Mouse (Mus musculus) midbrain, postnatal 0 days (tissue): Measurements from ENCODE around the gene Dctn2. TPM values are rescaled to one million over a fixed set of nuclear protein-coding genes. Genes with fewer than 3 reads are reported as not detected.

Source experiments
- ATAC-seq: fragments of 200-750 bp; cut with Nextera tagmentation; 2 replicates; pipeline ENCODE4 v1.8.0; 2017; ENCODE audit warnings: moderate number of reproducible peaks, mild to moderate bottlenecking, moderate TSS enrichment, moderate library complexity; ENCODE audit not compliant: low FRiP score
- DNase-seq: peaks from one replicate; pipeline ENCODE4 v3.0.0-alpha.2; 2015; ENCODE audit warnings: low spot score
- H3K27ac ChIP-seq: fragments of 300-500 bp; sonication (generic); 2 replicates; pipeline ENCODE4 v1.5.1; 2014; ENCODE audit warnings: low read depth, mild to moderate bottlenecking, low read length, mixed read lengths
- H3K27me3 ChIP-seq: fragments of 300-500 bp; sonication (generic); 2 replicates; pipeline ENCODE4 v1.6.1; 2014; ENCODE audit warnings: low read length, control low read depth, mixed read lengths; ENCODE audit not compliant: insufficient read depth
- H3K36me3 ChIP-seq: fragments of 300-500 bp; sonication (generic); 2 replicates; pipeline ENCODE4 v1.6.1; 2014; ENCODE audit warnings: low read length, control low read depth, mixed read lengths; ENCODE audit not compliant: insufficient read depth
- H3K4me1 ChIP-seq: fragments of 300-500 bp; sonication (generic); 2 replicates; pipeline ENCODE4 v1.6.1; 2014; ENCODE audit warnings: mild to moderate bottlenecking, control low read depth, antibody characterized with exemption, low read length, mixed read lengths; ENCODE audit not compliant: insufficient read depth
- H3K4me2 ChIP-seq: fragments of 300-500 bp; sonication (generic); 2 replicates; pipeline ENCODE4 v1.6.1; 2014; ENCODE audit warnings: low read depth, mild to moderate bottlenecking, low read length, mixed read lengths; ENCODE audit not compliant: poor library complexity, severe bottlenecking
- H3K4me3 ChIP-seq: fragments of 300-500 bp; sonication (generic); 2 replicates; pipeline ENCODE4 v1.5.1; 2014; ENCODE audit warnings: low read depth, mild to moderate bottlenecking, low read length, moderate library complexity
- H3K9ac ChIP-seq: fragments of 300-500 bp; sonication (generic); replicated peaks from 2 replicates; pipeline ENCODE4 v1.6.1; 2014; ENCODE audit warnings: mild to moderate bottlenecking, low read length, moderate library complexity, mixed read lengths; ENCODE audit not compliant: poor library complexity, severe bottlenecking
- H3K9me3 ChIP-seq: fragments of 300-500 bp; sonication (generic); 2 replicates; pipeline ENCODE4 v1.6.1; 2016; ENCODE audit warnings: low read length, control low read depth
- CTCF ChIP-seq: IDR thresholded peaks from 2 replicates; pipeline ENCODE4 v1.5.1; 2016; ENCODE audit warnings: antibody characterized with exemption, mild to moderate bottlenecking
- WGBS: fragments of 180-500 bp; shearing (Covaris S2); extraction: QIAGEN DNeasy Blood & Tissue Kit; methylation state at CpG from one replicate; pipeline ENCODE4 v1.1.7; 2014; 5-methylcytosine and 5-hydroxymethylcytosine counted together
- polyA plus RNA-seq: library from polyadenylated mRNA; unstranded; fragments of >200 nt; fragmentation: Nextera tagmentation; extraction: Ambion mirVana; gene quantifications from 2 replicates; pipeline ENCODE4 v1.2.1, GENCODE M21; 2015
- total RNA-seq: library from RNA; depleted of rRNA; stranded (reverse); fragments of >200 nt; gene quantifications from 2 replicates; pipeline ENCODE4 v1.2.3, GENCODE M21; 2014

Gene Dctn2
- total and polyA plus RNA-seq, 2 experiments from 2014 or later: 274 to 318 TPM

DNA sequence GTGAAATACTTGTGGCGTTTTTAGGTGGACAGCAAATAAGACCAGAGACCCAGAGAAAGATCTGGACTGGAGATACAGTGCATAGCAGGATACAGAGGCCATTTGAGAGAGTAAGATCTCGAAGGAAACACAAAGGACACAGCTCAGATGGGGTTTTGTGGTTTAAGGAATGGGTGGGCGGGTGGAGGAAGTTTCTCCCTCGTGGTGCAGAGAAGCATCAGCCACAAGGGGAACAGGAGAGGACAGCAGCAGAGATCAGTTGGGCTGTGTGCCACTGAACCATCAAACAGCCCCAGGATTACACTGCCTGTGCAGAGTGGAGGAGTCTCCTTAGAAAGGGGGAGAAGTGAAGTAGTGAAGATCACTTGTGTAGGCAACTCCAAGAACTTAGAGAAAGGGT, 51.8 kb downstream of the Dctn2 start:
- no peak overlapping the region for H3K4me3 ChIP-seq
- H3K27ac ChIP-seq: no peak overlapping the region
- no peak for ATAC-seq
- no peaks in the 10 kb centered on the region for H3K4me1 ChIP-seq
- no peak for DNase-seq
- H3K9me3 ChIP-seq: no peaks in the 10 kb centered on the region
- no peak for TF ChIP-seq CTCF
- WGBS: 43% methylated on average over 4 of the region's 4 CpGs
- no peaks in the 10 kb centered on the region for H3K27me3 ChIP-seq
- no peak overlapping the region for H3K4me2 ChIP-seq
- H3K9ac ChIP-seq: no peak overlapping the region
- no peaks in the 10 kb centered on the region for H3K36me3 ChIP-seq

DNA sequence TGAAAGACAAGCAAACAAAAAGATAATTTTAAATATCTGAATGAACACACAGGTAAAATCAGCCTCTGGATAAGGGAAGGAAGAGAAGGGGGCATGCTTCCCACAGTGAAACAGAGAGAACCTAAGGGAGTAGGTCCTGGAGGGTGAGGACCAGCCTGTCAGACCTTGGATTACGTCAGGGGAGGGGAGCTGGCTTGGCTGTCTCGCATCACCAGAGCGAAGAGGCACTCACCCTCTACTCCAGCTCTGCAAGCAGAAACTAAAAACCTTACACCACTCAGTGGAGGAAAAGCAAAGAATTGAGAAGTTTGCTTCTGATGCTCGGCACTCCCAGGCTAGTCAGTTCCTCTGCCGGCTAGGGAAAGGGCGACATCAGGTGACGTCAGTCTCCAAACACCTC, 53.8 kb downstream of the Dctn2 start:
- no peak overlapping the region for H3K4me3 ChIP-seq

DNA sequence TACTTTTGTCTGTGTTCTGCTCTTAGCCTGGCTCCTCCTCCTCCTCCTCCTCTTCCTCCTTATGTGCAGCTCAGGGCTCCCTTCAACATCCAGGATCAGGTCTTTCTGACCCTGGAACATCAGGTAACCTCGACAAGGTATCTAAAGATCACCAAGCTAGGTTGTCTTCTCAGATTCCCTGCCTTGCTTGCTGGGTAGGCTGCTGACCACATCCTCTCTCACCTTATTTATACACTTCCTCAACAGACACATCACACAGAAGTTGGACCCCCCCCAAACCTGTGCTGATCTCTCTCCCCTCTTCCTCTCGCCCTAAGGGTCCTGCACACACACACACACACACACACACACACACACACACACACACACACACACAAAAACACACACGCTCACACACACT, 55.5 kb downstream of the Dctn2 start, which contains the start of gene Arhgap9:
TSS of gene Arhgap9 (plus strand) at position 344 of the 400 bp plus-strand sequence.
- Histone ChIP-seq H3K4me2 (no peak within 1 kb of the TSS), H3K4me1 (peaks cover under 1% of the 10 kb centered on the region; the same call in 1 of the 2 replicates), H3K9me3 (no peaks in the 10 kb centered on the region), H3K27me3 (peaks cover 32% of the 10 kb centered on the region), H3K9ac (no peak within 1 kb of the TSS), H3K4me3 (no peak within 1 kb of the TSS), H3K36me3 (no peaks in the 10 kb centered on the region), H3K27ac (no peak within 1 kb of the TSS)
- 77% methylated on average over 3 of the region's 3 CpGs for WGBS
- ATAC-seq (no peak), DNase-seq (no peak)
- TF ChIP-seq CTCF: no peak

More for the DNA sequence above, 53.8 kb downstream of the Dctn2 start:
- DNase-seq: no peak
- Histone ChIP-seq H3K9me3 (no peaks in the 10 kb centered on the region), H3K9ac (no peak overlapping the region), H3K4me2 (no peak overlapping the region), H3K4me1 (no peaks in the 10 kb centered on the region), H3K27ac (no peak overlapping the region), H3K27me3 (peaks cover 15% of the 10 kb centered on the region), H3K36me3 (no peaks in the 10 kb centered on the region)
- no peak for ATAC-seq
- 79% methylated on average over 7 of the region's 7 CpGs for WGBS
- no peak for TF ChIP-seq CTCF

DNA sequence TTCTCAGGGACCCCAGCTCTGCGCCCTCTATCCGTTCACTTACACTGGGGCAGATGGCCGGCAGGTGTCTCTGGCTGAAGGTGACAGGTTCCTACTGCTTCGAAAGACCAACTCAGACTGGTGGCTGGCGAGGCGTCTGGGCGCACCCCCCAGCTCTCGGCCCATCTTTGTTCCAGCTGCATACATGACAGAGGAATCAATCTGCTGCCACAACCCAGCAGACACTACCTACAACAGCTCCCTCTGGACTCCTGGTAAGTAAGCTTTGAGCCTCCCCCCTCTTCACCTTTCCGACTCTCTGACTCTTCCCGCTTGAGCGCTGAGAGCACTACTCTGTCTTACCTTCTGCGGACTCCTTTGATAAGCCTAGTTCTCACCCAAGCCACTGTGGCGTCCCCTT, 56.0 kb downstream of the Dctn2 start:
- peaks cover 3% of the 10 kb centered on the region; the same call in 1 of the 2 replicates for H3K4me1 ChIP-seq
- no peak overlapping the region for H3K9ac ChIP-seq
- no peak overlapping the region for H3K4me2 ChIP-seq
- no peaks in the 10 kb centered on the region for H3K9me3 ChIP-seq
- H3K36me3 ChIP-seq: no peaks in the 10 kb centered on the region
- no peak overlapping the region for H3K27ac ChIP-seq
- no peak for TF ChIP-seq CTCF
- peaks cover 35% of the 10 kb centered on the region for H3K27me3 ChIP-seq
- ATAC-seq (no peak), DNase-seq (no peak)
- WGBS: 80% methylated on average over 13 of the region's 13 CpGs
- H3K4me3 ChIP-seq: no peak overlapping the region

DNA sequence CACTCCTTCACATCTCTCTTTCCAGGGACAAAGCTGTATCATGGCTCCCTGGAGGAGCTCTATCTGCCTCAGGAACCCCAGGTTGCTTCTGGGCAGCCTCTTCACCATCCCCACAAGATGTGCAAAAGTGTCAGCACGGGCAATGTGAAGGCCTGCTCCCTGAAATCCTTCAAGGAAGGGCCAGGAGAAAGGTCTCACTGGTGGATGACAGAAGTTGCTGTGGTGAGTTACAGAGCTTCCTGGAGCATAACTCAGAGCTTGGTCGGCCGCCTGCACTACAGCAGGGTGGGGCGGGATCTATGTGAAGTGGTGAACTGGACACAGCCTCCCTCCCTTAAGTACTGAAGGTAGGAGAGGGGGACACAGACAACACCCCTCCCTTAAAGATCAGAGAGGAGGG, 56.5 kb downstream of the Dctn2 start:
- WGBS: 82% methylated on average over 4 of the region's 4 CpGs
- Histone ChIP-seq H3K27me3 (peaks cover 40% of the 10 kb centered on the region), H3K27ac (no peak overlapping the region), H3K9me3 (no peaks in the 10 kb centered on the region), H3K4me1 (peaks cover 3% of the 10 kb centered on the region; the same call in 1 of the 2 replicates), H3K9ac (no peak overlapping the region), H3K4me2 (no peak overlapping the region), H3K4me3 (no peak overlapping the region), H3K36me3 (no peaks in the 10 kb centered on the region)
- TF ChIP-seq CTCF: no peak
- DNase-seq: no peak
- no peak for ATAC-seq

DNA sequence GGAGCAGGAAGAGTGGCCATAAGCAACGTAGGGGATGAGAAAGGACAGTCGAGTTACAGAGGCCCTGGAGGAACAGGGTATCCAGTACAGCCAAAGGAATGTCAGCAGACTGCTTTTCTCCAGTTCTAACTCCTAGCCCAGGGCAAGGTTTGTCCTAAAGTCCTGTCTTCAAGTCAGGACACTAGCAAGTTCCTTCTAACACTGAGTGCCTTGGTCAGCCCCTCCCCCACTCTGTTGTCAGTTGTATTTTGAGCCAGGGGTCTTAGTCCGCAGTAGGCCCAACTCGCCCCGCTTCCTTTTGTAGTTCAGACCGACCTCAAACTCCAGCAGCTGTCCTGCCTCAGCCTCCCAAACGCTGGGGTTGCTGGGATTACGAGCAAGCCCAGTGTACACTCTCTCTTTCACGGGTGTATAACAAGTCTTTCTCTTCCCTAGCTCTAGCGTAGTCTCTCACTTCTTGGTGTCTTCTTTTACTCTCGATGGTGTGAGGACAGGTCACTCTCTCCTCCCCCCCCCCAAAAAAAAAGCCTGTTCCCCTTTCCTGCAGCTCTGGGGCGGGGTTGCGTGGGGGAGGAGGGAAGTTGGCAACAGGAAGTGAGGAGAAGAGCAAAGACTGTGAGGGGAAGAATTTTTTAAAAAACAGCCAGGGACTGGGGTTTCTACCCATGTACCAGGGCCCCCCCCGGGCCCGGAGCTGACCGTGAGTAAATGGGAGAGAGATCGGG, 57.1 kb downstream of the Dctn2 start:
- TF ChIP-seq CTCF: no peak
- Histone ChIP-seq H3K4me3 (no peak overlapping the region), H3K9ac (no peak overlapping the region), H3K36me3 (no peaks in the 10 kb centered on the region), H3K9me3 (no peaks in the 10 kb centered on the region), H3K27ac (no peak overlapping the region), H3K27me3 (peaks cover 44% of the 10 kb centered on the region), H3K4me1 (peaks cover 3% of the 10 kb centered on the region; the same call in 1 of the 2 replicates), H3K4me2 (no peak overlapping the region)
- WGBS: 81% methylated on average over 17 of the region's 17 CpGs
- DNase-seq (no peak), ATAC-seq (no peak)
